Mouse (Mus musculus) hindbrain, embryonic 15.5 days (tissue): ENCODE measurements at regions not wholly inside any gene's neighbourhood (a gene's known extent, or its start where the extent isn't known, plus 50 kb on each side); places are given as distances from the start of the nearest gene placed in this dataset.

Experiments
- ATAC-seq: fragments of 200-750 bp; cut with Nextera tagmentation; 2 replicates; pipeline ENCODE4 v1.8.0; 2017; ENCODE audit warnings: low read depth, moderate number of reproducible peaks, moderate TSS enrichment; ENCODE audit not compliant: low FRiP score
- H3K27ac ChIP-seq: fragments of 300-500 bp; sonication (generic); replicated peaks from 2 replicates; pipeline ENCODE4 v1.5.1; 2015; ENCODE audit warnings: mild to moderate bottlenecking, inconsistent platforms
- H3K27me3 ChIP-seq: fragments of 300-500 bp; sonication (generic); 2 replicates; pipeline ENCODE4 v1.6.1; 2015; ENCODE audit warnings: control low read depth, inconsistent platforms
- H3K36me3 ChIP-seq: fragments of 300-500 bp; sonication (generic); 2 replicates; pipeline ENCODE4 v1.6.1; 2015; ENCODE audit warnings: control low read depth, inconsistent platforms
- H3K4me1 ChIP-seq: fragments of 300-500 bp; sonication (generic); replicated peaks from 2 replicates; pipeline ENCODE4 v1.6.1; 2015; ENCODE audit warnings: control low read depth, inconsistent platforms
- H3K4me2 ChIP-seq: fragments of 300-500 bp; sonication (generic); 2 replicates; pipeline ENCODE4 v1.6.1; 2015; ENCODE audit warnings: moderate library complexity, mild to moderate bottlenecking, inconsistent platforms
- H3K4me3 ChIP-seq: fragments of 300-500 bp; sonication (generic); 2 replicates; pipeline ENCODE4 v1.5.1; 2015; ENCODE audit warnings: mild to moderate bottlenecking, inconsistent platforms
- H3K9ac ChIP-seq: fragments of 300-500 bp; sonication (generic); 2 replicates; pipeline ENCODE4 v1.6.1; 2015; ENCODE audit warnings: inconsistent platforms
- H3K9me3 ChIP-seq: fragments of 300-500 bp; sonication (generic); 2 replicates; pipeline ENCODE4 v1.6.1; 2016; ENCODE audit warnings: control low read depth, inconsistent platforms
- WGBS: fragments of 180-500 bp; shearing (Covaris S2); methylation state at CpG from one replicate; pipeline ENCODE4 v1.1.7; 2015; 5-methylcytosine and 5-hydroxymethylcytosine counted together

DNA sequence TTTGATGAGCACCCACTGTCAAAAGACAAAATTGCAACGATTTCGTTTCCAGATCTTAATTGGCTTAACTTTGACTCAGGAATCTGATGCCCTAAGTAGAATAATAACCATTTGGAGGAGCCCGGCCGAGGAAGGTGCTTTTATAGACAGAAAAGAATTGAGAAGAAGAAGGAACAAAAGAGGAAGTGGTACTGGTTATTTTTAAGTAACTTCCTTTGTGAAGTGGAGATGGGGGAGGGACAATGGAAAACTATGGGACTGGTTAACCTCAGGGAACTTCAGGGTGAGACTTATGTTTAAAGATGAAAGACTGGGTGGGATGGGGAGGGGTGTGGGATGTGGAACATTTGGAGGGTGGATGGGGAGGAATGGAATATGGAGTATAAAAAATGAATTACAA lies 880.9 kb downstream of the Tmem114 start:
- Histone ChIP-seq H3K27me3 (no peaks in the 10 kb centered on the region), H3K9ac (no peak overlapping the region), H3K4me3 (no peak overlapping the region), H3K4me2 (no peak overlapping the region), H3K4me1 (no peaks in the 10 kb centered on the region), H3K36me3 (no peaks in the 10 kb centered on the region), H3K9me3 (no peaks in the 10 kb centered on the region), H3K27ac (no peak overlapping the region)
- ATAC-seq, result no peak
- WGBS, result 23% methylated on average over 4 of the region's 4 CpGs

DNA sequence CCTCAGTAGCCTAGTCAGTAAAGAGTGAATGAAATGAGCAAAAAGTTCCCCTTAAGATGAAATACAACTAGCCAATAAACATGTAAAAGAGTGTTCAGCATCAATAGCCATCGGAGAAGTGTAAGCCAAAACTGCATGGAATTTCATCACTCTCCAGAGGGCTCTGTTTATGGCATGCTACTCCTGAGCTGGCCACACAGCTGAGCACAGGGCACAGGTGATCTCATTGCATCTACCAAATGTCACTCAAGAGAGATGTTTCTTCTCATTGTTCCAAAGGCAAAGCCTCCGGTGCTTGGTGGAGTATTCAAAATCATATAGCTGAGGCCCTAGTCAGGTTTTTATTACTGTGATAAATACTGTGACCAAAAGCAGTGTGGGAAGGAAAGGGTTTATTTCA lies 895.1 kb downstream of the Tmem114 start:
- 58% methylated on average over 2 of the region's 2 CpGs for WGBS
- no peak overlapping the region for H3K4me3 ChIP-seq
- H3K4me1 ChIP-seq, result peaks cover 22% of the 10 kb centered on the region
- no peak for ATAC-seq
- no peak overlapping the region for H3K9ac ChIP-seq
- H3K27me3 ChIP-seq, result no peaks in the 10 kb centered on the region
- H3K4me2 ChIP-seq, result no peak overlapping the region
- H3K27ac ChIP-seq, result no peak overlapping the region
- H3K9me3 ChIP-seq, result no peaks in the 10 kb centered on the region
- H3K36me3 ChIP-seq, result no peaks in the 10 kb centered on the region

DNA sequence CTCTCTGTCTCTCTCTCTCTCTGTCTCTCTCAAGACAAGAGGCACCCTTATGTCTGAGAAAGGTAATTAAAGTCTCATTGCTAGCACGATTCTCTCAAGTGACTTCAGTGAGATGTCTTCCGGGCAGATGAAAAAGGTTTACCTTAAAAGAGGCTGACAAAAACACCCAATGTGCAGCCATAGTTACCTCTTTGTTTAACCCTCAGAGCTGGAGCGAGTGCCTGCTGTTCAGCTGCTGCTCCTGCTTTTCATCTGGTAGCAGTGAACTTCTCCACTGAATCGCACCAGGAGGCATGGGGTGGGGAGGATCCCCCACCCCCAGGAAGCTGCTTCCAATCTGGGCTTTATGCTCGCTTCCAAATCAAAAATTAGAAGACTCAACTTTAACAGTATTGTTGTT lies 896.0 kb downstream of the Tmem114 start:
- Histone ChIP-seq H3K27ac (peak overlapping the region; percentile 70), H3K36me3 (no peaks in the 10 kb centered on the region), H3K27me3 (no peaks in the 10 kb centered on the region), H3K4me3 (no peak overlapping the region), H3K9ac (no peak overlapping the region), H3K4me1 (peaks cover 22% of the 10 kb centered on the region), H3K9me3 (no peaks in the 10 kb centered on the region), H3K4me2 (no peak overlapping the region)
- ATAC-seq, result no peak
- whole genome bisulfite sequencing, result 18% methylated on average over 5 of the region's 5 CpGs

DNA sequence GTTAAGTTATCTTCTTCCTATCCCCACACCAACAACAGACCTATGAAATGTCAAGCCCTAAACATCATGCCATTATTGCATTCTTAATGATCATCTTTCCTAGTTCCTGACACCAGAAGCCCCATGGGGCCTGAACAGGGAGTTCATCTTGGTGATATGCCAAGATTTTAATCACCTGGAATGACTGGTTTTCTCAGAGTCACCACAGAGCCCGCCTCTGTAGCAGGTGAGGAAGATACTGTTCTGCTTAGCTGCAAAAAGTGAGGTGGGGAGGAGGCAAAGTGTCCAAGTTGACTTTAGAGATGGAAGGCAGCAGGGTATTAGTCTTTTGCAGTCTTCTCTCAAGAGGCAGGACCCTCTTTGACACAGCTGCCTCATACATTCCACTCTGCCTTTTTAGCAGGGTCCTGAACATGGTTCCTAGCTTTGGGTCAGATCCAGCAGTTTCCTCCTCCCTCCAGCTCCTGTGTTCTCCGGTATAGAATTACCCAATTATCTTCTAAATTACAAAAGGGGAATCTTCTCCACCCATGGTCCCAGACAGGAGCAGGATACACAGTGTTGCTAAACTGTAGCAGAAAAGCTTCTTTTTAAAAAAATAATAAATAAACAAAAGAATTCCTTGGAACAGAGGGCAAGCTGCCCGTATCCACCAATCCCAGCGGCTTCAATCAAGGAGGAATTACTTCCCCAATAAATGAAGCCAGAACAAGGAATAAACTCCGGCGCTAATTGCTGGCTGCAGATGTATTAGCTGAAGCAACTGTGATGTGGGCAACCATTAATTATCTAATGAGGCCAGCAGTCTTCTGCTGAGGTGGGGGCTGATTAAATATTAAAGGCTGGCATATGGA lies 896.8 kb downstream of the Tmem114 start:
- Histone ChIP-seq H3K9me3 (no peaks in the 10 kb centered on the region), H3K27me3 (no peaks in the 10 kb centered on the region), H3K9ac (no peak overlapping the region), H3K4me3 (no peak overlapping the region), H3K4me2 (peak overlapping the region; percentile 0; the same call in 1 of the 2 replicates), H3K36me3 (no peaks in the 10 kb centered on the region), H3K4me1 (peaks cover 22% of the 10 kb centered on the region), H3K27ac (peak overlapping the region; percentile 70)
- 24% methylated on average over 6 of the region's 6 CpGs for WGBS
- peak; percentile 23; the same call in 1 of the 2 replicates for ATAC-seq

DNA sequence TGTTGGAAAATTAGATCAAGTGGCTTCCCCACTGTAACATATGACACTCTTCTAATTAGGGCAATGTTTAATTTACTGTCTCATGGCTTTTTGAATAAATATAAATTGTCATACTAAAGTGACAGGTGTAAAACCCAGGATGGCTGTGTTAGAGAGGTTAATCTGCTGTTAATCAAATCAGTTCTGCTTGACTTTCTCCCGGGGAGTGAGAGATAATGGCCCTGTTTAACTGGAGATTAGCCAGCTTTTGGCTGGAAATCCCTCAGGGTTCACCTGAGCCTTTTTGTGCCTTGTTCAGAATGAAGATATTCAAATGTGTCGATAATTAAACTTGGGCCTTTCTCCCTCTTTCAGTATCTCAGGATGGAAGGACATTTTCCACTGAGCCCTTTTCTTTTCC lies 906.2 kb downstream of the Tmem114 start:
- Histone ChIP-seq H3K4me2 (no peak overlapping the region), H3K4me3 (no peak overlapping the region), H3K4me1 (no peaks in the 10 kb centered on the region), H3K9me3 (peaks cover 8% of the 10 kb centered on the region; the same call in 1 of the 2 replicates), H3K9ac (no peak overlapping the region), H3K36me3 (no peaks in the 10 kb centered on the region), H3K27ac (no peak overlapping the region), H3K27me3 (no peaks in the 10 kb centered on the region)
- WGBS, result 41% methylated on average over 2 of the region's 2 CpGs
- ATAC-seq, result no peak
